Mouse (Mus musculus) common myeloid progenitor, adult 5-6 weeks (primary cell): ENCODE results near the gene Gm11114. TPM values are rescaled to one million over a fixed set of nuclear protein-coding genes. Genes with fewer than 3 reads are reported as not detected.

Experiments
- ATAC-seq: replicated peaks from 2 replicates; pipeline ENCODE4 v1.8.0; 2016; ENCODE audit warnings: low read depth, mild to moderate bottlenecking, moderate TSS enrichment, inconsistent platforms; ENCODE audit not compliant: poor library complexity, severe bottlenecking
- total RNA-seq: library from RNA; stranded (forward); fragments of 200-1000, 187-1606 nt; gene quantifications from 2 replicates; pipeline ENCODE4 v1.2.3, GENCODE M21; 2017

The Gm11114 gene
- total RNA-seq, 1 experiment from 2014 or later: not detected

DNA sequence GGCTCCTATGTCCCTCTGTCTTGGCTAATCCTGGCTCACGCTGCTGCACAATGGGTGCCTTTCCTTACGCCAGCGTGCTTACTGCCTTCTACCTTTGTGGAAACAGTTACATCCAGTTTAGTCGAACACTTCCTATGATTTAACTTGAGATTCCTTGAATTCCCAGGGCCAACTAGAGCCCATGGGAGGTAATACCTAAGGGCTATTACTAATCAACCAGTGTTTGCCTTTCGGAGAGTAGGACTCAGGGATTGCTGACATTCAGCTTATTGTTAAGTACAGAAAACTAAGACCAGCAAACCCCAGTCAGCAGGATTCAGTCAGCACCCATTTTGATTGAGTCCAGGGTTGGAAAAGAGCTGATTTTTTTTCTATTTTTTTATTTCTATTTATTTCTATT, 43.0 kb downstream of the Gm11114 start:
- no peak for ATAC-seq

DNA sequence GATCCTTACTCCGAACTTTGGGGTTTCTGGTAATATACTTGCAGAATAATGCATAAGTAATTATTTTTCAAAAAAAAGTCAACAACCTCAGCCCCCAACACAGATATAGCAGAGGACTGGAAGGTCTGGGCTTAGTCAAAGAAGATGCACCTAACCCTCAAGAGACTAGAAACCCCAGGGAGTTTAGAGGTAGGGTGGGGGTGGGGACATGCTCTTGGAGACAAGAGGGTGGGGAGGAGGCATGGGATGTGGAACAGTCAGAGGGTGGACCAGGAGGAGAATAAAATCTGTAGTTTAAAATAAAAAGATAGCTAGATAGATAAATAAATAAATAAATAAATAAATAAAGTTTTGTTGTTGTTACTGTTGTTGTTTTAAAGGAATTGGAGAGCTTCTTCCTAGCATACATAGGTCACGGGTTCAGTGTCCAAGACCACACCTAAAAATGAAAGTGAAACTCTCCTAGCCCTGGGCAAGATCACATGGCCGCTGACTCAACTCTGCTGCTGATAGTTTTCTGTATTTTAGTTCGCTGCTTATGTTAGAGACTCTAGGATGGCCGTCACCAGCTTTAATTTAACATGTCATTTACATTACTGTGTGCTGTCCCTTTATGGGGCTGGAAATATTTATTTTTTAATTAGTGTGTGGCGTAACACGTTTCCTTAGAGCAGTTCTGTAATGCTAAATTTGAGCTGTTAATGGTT, 44.7 kb downstream of the Gm11114 start:
- peak; percentile 78 for ATAC-seq

Other genes starting within 250 kb of the Gm11114 start
- gene Tent5a, start 14.6 kb downstream of the Gm11114 start, total RNA-seq: 23.4 and 32.7 TPM in 2 replicates